Mouse (Mus musculus) embryonic fibroblast, embryonic 13.5 days (primary cell): ENCODE measurements around the gene Bag6. TPM values are rescaled to one million over a fixed set of nuclear protein-coding genes. Genes with fewer than 3 reads are reported as not detected.

Experiments
- H3K27ac ChIP-seq: 2 replicates; pipeline ENCODE4 v1.5.1; 2012; ENCODE audit warnings: low read length, control low read depth, inconsistent platforms; ENCODE audit not compliant: insufficient read depth
- H3K4me1 ChIP-seq: 2 replicates; pipeline ENCODE4 v1.6.1; 2011; ENCODE audit warnings: low read length; ENCODE audit not compliant: control insufficient read depth, insufficient read depth
- H3K4me3 ChIP-seq: 2 replicates; pipeline ENCODE4 v1.5.1; 2011; ENCODE audit warnings: mild to moderate bottlenecking, control low read depth, low read length; ENCODE audit not compliant: insufficient read depth
- CTCF ChIP-seq: IDR thresholded peaks from 2 replicates; pipeline ENCODE4 v1.5.1; 2011; ENCODE audit warnings: mild to moderate bottlenecking, control low read depth, low read length, moderate library complexity, borderline replicate concordance; ENCODE audit not compliant: insufficient read depth
- POLR2A ChIP-seq: IDR thresholded peaks from 2 replicates; pipeline ENCODE4 v1.6.1; 2011; ENCODE audit warnings: low read depth, mild to moderate bottlenecking, control low read depth, low read length, moderate library complexity
- polyA plus RNA-seq: library from polyadenylated mRNA; stranded (reverse); fragments of >200 nt; gene quantifications from 2 replicates; pipeline ENCODE4 v1.2.4, GENCODE M21; 2011; ENCODE audit warnings: low read depth; ENCODE audit not compliant: missing spikeins, insufficient read length

Gene Bag6
- polyA plus RNA-seq, 1 experiment = 196 TPM

GRCm38 (mm10) chr17:35096597-35096996, 38.4 kb upstream of the Bag6 start:
- Histone ChIP-seq H3K27ac (no peak overlapping the region), H3K4me3 (no peak overlapping the region), H3K4me1 (no peaks in the 10 kb centered on the region)
- TF ChIP-seq POLR2A = no peak
- TF ChIP-seq CTCF = no peak

GRCm38 (mm10) chr17:35097164-35097655, 37.8 kb upstream of the Bag6 start:
- Histone ChIP-seq H3K4me1 (no peaks in the 10 kb centered on the region), H3K27ac (no peak overlapping the region), H3K4me3 (no peak overlapping the region)
- TF ChIP-seq CTCF (no peak), POLR2A (no peak)

GRCm38 (mm10) chr17:35100196-35100765, 34.7 kb upstream of the Bag6 start:
- TF ChIP-seq POLR2A = no peak
- no peak for TF ChIP-seq CTCF
- Histone ChIP-seq H3K4me3 (no peak overlapping the region), H3K27ac (no peak overlapping the region), H3K4me1 (no peaks in the 10 kb centered on the region)

GRCm38 (mm10) chr17:35101161-35101560, 33.8 kb upstream of the Bag6 start:
- Histone ChIP-seq H3K4me3 (no peak overlapping the region), H3K27ac (no peak overlapping the region), H3K4me1 (no peaks in the 10 kb centered on the region)
- TF ChIP-seq CTCF = no peak
- TF ChIP-seq POLR2A = no peak

- no peak overlapping the region for H3K4me3 ChIP-seq
- H3K27ac ChIP-seq = no peak overlapping the region
- TF ChIP-seq POLR2A = no peak
- TF ChIP-seq CTCF = no peak
- H3K4me1 ChIP-seq = no peaks in the 10 kb centered on the region
These were observed 32.7 kb upstream of the Bag6 start for GRCm38 (mm10) chr17:35102299-35102698.

- H3K4me3 ChIP-seq = no peak overlapping the region
- no peak for TF ChIP-seq CTCF
- TF ChIP-seq POLR2A = no peak
- H3K4me1 ChIP-seq = no peaks in the 10 kb centered on the region
These were observed 31.7 kb upstream of the Bag6 start for GRCm38 (mm10) chr17:35103221-35103690.

GRCm38 (mm10) chr17:35104079-35104478, 30.9 kb upstream of the Bag6 start:
- Histone ChIP-seq H3K27ac (no peak overlapping the region), H3K4me3 (no peak overlapping the region), H3K4me1 (no peaks in the 10 kb centered on the region)
- TF ChIP-seq POLR2A (no peak), CTCF (no peak)

More at GRCm38 (mm10) chr17:35103221-35103690, 31.7 kb upstream of the Bag6 start:
- H3K27ac ChIP-seq = no peak overlapping the region

- no peak for TF ChIP-seq POLR2A
- no peak for TF ChIP-seq CTCF
These were observed 30.2 kb upstream of the Bag6 start for GRCm38 (mm10) chr17:35104754-35105153.

GRCm38 (mm10) chr17:35105740-35106389, 29.1 kb upstream of the Bag6 start:
- H3K4me1 ChIP-seq = no peaks in the 10 kb centered on the region
- no peak overlapping the region for H3K27ac ChIP-seq
- H3K4me3 ChIP-seq = no peak overlapping the region
- TF ChIP-seq CTCF = peak; percentile 64; the same call in 1 of the 2 replicates
- no peak for TF ChIP-seq POLR2A

More at GRCm38 (mm10) chr17:35104754-35105153, 30.2 kb upstream of the Bag6 start:
- Histone ChIP-seq H3K4me1 (no peaks in the 10 kb centered on the region), H3K4me3 (no peak overlapping the region), H3K27ac (no peak overlapping the region)

- Histone ChIP-seq H3K4me3 (no peak overlapping the region), H3K27ac (no peak overlapping the region), H3K4me1 (no peaks in the 10 kb centered on the region)
- TF ChIP-seq CTCF (no peak), POLR2A (no peak)
These were observed 28.5 kb upstream of the Bag6 start for GRCm38 (mm10) chr17:35106522-35106921.
